Mouse (Mus musculus): ENCODE measurements around the gene 4931406P16Rik.

4931406P16Rik gene

DNA sequence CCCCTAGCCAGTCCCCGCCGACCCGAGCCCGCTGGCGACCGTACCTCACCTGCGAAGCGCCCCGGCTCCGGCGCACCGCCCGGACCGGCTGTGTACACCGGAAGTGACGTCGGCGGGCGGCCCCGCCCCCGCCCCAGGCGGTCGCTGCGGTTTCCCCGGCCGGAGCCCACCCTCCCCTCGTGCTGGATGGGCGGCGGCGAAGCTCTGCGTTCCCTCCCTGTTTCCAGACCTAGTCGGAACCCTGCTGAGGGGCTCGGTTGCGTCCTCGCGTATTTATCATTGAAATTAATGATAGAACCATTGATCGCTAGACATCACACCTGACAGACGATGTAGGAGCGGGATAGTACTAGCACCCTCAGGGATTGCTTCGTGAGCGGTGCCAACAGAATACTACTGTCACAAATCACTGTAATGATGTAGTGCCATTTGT is at the start of gene 4931406P16Rik:
4931406P16Rik (minus strand) TSS at position 109 of the 433 bp plus-strand sequence.
- peak; percentile 88 for DNase-seq (ENCODE audit: low read depth)

DNA sequence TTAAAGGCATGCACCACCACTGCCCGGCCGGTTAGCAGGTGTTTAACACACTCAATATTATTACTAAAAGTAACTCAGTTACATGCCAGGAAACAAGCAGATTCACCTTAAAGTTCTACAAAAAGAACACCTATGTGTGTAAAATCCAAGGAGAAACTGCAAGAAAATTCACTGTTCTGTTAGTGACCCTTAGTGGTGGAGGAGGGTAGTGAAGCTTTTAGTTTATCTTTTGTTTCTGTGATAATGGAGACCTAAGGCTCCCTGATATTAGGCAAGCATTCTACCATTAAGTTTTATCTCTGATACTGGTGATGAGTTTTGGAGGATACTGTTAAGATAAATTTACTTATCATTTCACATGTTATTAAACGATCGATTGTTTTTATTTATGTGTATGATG is 42.3 kb upstream of the 4931406P16Rik start:
- peak; percentile 36 for DNase-seq (ENCODE audit: low read depth)

DNA sequence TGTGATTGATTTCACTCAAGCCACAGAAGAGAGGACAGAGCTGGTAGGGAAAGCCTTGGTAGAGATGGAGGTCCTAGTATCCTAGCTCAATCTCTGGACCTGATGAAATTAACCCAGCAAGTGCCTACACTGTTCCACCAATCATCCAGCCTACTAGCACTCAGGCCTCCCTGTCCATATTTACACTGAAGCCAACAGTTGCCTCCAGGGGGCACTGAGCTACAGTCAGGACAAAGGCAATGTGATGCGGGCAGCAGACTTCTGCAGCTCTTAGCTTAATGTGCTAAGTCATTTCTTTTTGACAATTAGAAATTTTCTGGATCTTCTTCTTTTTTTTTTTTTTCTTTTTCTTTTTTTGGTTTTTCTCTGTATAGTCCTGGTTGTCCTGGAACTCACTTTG is 38.6 kb upstream of the 4931406P16Rik start:
- peak; percentile 26 for DNase-seq (ENCODE audit: low read depth)

DNA sequence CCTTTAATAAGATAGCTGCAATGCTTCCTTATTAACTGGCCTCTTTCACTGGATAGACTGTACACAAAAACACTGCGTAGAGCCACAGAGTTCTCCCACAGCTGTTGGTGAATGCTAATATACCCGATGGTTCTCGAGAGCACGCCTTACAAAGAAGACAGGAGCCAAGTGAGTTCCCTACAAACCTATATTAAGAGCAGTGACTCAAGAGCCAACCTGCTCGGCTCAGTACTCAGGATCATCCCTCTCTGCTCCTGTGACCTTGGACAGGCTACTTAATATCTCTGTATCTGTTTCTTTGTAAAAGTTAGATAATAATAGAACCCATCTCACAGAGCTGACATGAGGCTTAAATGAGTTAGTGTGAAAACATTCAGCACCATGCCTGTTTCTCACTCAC is 36.8 kb upstream of the 4931406P16Rik start:
- no peak for DNase-seq (ENCODE audit: low read depth)

DNA sequence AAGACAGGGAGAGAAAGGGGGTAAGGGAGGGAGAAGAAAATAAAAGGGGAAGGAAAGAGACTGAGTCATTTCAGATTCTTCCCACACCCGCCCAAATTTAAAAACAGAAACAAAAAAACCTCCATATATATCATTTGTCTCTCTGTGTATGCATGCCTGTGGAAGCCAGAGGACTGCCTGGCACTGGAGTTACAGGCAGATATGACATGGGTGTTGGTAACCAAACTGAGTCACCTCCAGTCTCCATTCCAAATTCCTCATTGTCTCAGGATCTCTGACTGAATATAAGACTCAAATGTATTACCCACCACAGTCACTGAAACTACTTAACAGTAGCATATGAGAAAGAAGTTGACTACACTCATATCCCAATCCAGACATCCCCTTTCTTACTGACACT is 34.7 kb upstream of the 4931406P16Rik start:
- no peak for DNase-seq (ENCODE audit: low read depth)

DNA sequence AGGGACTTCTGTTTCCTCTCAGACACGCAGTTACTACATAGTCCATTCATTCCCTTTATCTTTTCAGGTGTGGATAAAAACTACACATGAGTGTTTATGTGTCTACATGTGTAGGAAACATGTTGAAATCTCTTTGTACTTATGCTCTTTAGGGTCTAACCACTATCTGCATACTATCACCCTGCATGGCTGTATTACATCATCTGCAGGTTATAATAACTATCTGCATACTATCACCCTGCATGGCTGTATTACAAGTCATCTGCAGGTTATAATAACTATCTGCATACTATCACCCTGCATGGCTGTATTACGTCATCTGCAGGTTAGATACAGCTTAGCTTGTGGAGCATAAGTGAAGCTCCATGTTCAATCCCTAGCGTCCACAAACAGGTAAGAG is 33.7 kb upstream of the 4931406P16Rik start:
- DNase-seq (ENCODE audit: low read depth), result no peak

DNA sequence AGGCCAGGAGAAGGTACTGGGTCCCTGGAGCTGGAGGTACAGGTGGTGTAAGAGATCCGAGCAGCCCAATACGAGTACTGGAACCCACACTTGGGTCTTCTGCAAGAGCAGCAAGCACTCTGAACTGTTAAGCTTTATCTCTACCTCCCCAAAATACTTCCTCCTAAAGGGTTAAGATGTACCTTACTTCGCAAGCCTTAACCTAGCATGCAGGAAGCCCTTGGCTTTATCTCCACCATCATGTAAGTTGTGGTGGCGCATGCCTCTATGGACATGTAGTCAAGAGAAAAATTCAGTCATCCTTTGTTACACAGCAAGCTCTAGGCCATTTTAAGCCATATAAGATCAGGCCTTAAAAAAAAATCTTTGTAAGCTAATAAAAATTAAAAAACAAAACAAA is 33.2 kb upstream of the 4931406P16Rik start:
- DNase-seq (ENCODE audit: low read depth), result no peak

DNA sequence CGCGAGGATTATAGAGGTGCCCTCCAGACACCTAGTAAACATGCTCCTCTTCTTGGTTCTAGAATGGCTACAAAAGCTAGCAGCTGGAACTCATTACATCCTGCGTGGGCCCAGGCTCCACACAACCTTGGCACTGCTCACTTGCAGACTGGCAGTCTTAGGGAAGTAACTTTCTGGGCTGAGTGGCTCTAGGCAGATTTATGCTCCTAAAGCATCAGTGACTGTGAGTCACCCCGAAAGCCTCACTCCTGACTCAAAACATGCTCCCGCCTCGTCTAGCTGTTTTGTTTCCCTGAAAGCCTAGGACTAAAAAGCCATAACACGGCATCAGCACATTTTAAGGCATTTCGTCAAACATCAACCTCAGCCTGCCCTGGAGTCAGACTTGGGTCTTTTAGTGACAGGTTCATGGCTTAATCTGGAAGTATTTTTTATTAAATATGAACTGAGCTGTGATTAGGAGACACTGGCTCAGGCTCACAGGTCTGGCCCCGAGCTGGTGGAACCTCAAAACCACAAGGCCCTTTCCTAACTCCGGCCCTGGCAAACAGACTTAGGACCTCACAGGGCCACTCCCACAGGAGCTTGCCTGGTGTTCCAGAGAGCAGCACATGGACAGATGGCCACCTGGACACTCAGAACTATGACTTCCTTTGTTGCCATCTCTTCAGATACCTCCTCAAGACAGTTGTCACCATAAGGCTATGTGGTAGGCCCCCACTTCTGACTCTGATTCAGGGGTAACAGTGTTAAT is 28.9 kb upstream of the 4931406P16Rik start:
- no peak for DNase-seq (ENCODE audit: low read depth)

DNA sequence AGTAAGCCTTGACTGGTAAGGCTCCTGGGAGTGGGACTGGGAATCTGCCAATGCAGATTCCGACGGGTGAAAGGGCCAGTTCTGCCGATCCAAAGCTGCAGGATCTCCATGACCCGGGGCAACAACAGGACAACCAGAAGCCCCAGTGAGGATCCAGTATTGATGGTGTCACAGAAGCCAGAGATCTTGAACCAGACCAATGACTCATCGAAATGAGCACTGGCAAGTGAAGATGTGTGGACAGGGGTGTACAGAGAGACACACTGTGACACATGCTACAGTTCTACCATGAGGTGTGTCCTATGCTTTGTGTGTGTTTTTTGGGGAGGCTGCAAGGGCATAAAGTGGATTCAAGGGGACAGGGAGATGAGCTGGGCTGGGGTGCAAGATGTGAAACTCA is 27.5 kb upstream of the 4931406P16Rik start:
- no peak for DNase-seq (ENCODE audit: low read depth)

DNA sequence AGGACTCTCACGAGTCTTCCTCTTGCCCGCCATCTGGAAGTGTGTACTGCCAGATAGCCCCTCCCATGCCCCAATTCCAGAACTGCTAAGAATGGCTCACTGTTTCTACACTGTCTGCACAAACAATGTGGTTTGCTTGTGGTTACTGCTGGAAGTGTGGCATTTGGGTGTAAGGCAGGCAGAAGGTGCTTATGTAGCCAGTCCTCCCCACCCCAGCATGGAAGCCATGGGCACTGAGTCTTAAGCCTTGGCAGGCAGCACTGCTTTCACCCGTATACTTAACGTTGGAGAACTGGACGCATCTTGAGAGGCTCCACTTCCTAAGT is 25.8 kb upstream of the 4931406P16Rik start:
- no peak for DNase-seq (ENCODE audit: low read depth)

DNA sequence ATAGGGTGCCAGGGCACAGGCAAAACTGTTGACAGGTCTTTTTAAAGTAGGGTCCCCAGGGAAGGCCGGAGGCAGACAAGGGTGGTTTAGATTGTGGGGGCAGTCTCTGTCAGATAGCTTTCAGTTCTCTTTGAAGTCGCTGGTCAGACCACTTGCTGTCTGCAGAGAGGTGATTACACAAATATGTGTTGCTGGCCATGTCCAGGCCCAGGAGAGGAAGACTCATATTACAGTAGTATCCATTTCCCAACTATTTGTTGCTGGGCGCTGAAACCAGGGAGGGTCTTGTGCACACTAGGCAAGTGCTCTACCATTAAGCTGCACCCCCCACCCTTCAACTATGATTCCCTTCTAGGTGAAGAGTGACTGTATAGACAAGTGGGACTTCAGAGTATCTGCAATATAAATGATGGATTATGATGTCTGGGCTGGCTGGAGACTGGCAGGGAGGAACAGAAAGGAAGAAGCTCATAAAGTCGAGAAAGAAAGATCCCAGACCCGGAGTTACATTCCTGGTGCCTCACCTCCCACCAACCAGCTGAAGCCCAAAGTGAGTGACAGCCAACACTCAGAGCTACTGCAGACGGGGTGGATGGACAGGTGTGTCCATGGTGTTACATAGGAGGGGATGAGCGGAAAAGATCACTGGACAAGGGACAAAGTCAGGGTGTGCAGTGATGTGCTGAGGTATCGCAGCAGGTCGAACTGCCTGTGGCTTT is 25.3 kb upstream of the 4931406P16Rik start:
- no peak for DNase-seq (ENCODE audit: low read depth)

DNA sequence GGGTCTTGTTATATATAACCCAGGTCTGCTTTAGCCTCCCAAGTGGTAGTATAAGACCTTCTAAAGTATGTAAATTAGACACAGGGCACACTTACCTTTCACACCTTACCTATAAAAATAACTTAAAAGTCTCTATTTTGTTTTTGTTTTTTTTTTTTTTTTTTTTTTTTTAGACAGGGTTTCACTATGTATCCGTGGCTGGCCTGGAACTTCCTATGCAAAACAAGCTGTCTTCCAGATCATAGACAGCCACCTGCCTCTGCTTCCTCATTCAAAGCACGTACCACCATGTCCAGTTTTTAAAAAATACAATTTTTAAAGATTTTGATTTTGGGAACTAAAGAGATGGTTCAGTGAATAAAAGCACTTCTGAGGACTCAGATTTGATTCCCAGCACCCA is 23.9 kb upstream of the 4931406P16Rik start:
- no peak for DNase-seq (ENCODE audit: low read depth)

DNA sequence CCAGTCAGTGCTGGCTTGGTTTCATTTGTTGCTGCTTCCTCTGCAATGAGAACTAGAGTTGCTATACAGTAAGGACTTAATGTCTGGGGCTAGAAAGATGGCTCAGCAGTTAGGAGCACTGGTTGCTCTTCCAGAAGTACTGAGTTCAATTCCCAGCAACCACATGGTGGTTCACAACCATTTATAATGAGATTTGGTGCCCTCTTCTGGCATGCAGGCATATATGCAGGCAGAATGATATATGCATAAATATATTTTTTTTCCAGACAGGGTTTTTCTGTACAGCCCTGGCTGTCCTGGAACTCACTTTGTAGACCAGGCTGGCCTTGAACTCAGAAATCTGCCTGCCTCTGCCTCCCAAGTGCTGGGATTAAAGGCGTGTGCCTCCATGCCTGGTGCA is 23.2 kb upstream of the 4931406P16Rik start:
- peak; percentile 19 for DNase-seq (ENCODE audit: low read depth)

DNA sequence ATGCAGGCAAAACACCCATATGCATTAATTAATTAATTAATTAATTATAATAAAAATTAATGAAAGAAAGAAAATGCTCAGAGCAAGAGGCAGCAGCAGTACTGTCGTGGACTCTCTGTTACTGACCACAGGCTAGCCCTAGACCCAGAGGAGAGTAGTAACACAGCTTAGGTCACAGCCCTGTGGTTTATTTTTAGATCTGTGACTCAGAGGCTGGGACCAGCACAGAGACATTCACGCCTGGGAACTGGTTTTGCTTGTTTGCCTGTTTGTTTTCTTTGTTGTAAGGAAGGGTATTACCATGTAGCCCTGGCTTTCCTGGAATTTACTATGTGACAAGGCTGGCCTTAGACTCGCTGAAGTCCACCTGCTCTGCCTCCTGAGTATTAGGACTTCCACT is 14.1 kb upstream of the 4931406P16Rik start:
- no peak for DNase-seq (ENCODE audit: low read depth)

DNA sequence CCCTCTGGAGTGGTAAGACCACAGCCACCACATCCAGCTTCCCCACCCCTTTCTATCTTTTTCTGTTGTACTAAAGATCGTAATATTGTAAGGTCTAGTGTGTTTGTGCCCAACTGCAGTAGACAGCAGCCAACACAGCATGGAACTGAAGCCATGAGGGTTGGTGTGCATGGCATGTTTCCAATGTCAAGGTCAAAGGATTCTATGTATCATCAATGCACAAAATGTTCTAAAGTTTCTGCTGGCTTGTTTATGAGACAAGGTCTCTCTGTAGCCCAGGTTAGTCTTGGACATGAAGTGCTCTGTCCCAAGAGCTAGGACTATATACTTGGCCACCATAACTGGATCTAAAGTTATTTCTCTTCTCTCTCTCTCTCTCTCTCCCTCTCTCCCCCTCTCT is 11.5 kb upstream of the 4931406P16Rik start:
- DNase-seq (ENCODE audit: low read depth), result no peak

DNA sequence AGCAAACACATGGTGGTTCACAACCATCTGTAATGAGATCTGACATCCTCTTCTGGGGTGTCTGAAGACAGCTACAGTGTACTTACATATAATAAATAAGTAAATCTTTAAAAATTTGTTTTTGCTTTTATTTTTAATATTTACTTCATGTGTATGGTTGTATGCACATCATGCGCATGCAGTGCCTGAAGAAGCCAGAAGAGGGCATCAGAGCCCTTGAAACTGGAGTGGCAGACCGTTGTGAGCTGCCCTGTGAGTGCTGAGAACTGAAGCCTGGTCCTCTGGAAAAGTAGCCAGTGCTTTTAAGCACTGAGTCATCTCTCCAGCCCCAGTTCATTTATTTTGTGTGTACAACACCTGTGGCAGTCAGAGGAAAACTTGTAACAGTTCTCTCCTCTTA is 10.7 kb upstream of the 4931406P16Rik start:
- no peak for DNase-seq (ENCODE audit: low read depth)

DNA sequence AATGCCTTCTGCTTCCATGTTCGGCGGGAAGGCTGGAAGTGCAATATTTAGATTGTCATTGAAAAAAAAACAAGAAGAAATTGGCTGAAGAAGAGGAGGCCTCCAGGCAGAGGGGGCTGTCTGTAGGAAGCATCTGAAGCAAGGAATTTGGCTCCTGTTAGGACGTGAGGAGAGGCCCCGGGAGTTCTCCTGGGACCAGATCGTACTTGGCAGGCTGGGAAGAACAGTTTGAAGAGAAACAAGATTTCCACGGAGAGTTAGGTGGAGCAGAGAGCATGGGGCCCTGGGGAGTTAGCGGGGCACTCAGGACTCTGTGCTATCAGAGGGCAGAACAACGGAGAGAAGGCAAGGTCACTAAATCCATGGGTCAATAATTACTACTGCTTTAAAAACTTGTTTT is 10.0 kb upstream of the 4931406P16Rik start:
- no peak for DNase-seq (ENCODE audit: low read depth)

DNA sequence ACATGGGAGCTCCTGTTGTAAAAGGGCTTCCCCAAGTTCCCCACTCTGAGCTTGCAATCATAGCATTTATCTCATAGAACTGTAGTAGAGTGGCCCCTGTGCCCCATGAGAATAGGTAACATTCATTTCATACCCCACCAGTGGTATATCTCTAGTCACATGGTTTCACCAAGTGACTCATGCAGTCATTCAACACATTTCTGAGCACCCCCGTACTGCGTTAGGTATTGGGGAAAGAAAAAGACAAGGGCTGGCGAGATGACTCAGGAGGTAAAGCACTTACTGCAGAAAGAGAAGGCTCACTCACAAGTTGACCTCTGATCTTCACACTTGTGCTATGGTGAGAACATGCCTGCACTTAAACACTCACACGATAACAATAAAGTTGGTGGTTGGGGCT is 8.6 kb upstream of the 4931406P16Rik start:
- DNase-seq (ENCODE audit: low read depth), result no peak

DNA sequence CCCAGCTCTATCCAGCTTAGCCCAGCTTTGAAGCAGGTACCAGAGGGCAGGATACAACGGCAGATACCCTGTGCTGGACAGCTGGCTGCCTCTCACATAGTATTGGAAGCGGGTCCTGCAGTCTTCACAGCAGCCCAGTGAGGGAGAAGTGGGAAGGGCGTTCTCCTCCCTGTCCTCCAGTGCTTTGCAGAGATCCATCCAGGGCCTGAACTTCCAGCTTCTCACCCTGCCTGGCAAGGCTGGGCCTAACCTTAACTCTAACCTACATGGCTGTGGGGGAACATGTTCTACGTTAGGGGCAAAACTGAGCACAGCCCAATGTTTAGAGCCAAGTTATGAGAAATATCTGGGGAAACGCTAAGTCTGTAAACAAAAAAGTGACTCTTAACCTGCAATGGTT is 7.8 kb upstream of the 4931406P16Rik start:
- no peak for DNase-seq (ENCODE audit: low read depth)

DNA sequence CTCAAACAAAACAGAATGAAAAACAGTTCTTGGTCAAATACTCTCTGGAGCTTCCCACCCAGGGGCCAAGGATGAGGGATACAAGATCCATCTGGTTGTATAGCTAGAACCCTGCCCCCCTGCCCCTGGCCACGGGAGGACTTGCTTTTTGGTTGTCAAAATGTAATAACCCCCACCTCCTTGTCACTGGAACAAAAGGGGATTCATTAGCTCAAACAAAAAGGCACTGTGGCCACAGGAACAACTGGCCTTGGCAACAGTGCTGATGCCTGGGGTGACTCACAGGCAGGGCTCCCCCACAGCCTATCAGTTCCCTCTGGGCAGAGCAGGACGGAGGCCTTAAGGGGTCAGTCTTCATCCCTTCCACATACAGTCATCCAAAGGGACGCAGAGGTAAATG is 6.6 kb upstream of the 4931406P16Rik start:
- no peak for DNase-seq (ENCODE audit: low read depth)

DNA sequence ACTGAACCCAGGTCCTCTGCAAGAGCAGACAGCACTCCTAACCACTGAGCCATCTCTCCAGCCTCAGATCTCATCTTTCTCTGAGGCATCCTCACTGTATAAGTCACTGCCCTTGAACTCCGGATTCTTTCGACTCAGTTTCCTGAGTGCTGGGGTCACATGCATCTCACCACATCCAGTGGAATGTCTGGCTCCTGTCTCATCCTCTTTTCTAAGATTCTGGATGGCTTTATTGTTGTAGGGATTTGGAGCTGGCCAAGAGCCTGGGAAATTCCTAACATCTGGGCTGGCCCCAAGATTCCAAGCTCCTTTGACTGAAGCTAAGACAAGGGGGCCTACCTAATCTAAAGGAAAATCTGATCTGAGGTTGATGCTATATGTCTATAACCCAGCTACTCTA is 5.8 kb upstream of the 4931406P16Rik start:
- no peak for DNase-seq (ENCODE audit: low read depth)

DNA sequence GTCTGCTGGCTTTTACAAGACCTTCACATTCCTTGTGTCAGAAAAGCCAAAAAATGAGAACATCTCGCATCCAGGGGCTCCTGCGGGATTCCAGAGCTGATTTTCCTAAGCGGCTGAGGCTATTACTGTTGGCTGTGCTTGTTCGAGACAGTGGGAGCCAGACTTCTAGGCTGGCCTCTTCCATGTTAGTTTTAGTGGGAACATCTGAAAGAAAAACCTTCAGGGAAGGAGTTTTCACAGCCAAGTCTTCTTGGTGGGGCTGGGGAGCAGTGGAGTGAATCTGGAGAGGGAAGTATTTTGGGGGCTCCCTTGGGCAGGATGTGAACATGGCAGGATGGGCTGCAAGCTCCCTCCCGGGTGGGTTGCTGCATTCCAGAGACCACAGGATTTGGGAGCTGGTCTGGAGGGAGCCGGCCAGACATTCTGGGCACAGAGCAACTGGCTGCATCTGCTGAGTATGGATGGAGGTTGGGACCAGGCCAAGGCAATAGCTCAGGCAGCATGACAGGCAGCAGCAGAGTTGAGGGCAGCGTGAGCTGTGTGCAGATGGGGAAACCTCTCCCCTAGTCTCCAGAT is 4.6 kb upstream of the 4931406P16Rik start:
- DNase-seq (ENCODE audit: low read depth), result no peak

DNA sequence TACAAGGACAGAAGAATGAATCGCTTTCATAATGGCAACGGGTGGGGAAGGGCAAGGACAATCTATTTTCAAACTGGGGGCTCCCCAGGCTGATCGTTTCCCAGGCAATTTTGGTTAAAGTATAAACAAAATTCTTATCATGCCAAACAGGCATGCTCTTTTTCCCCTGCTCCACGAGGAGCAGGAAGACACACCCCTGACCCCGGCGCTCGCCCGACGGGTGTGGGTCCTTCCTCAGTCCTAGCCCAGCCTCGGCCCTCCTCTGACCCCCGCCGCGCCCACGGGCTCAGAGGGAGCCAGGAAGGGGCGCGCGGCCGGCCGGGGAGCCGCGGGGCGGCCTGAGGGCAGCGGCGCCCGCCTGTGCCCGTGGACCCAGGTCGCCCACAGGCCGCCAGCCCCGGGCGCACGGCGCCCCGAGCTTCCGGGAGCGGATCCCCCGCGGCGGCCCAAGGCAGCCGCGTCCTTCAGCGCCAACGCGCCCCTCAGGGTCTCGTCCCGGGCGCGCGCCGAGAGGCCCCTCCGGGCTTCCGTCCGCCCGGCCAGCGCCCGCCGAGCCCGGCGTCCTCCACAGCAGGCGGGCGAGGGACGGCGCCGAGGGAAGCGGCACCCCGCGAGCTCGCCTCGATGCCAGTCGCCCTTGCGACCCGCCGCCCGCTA is 437 bp downstream of the 4931406P16Rik start:
- DNase-seq (ENCODE audit: low read depth), result peak; percentile 41
